Mouse (Mus musculus) intestine, embryonic 15.5 days (tissue): ENCODE measurements around the gene Tmem82. TPM values are rescaled to one million over a fixed set of nuclear protein-coding genes. Genes with fewer than 3 reads are reported as not detected.

ENCODE experiments used
- ATAC-seq: fragments of 200-750 bp; cut with Nextera tagmentation; 2 replicates; pipeline ENCODE4 v1.8.0; 2017; ENCODE audit warnings: moderate TSS enrichment, moderate library complexity
- H3K27ac ChIP-seq: fragments of 300-500 bp; sonication (generic); 2 replicates; pipeline ENCODE4 v1.5.1; 2015; ENCODE audit warnings: mild to moderate bottlenecking, inconsistent platforms
- H3K27me3 ChIP-seq: fragments of 300-500 bp; sonication (generic); replicated peaks from 2 replicates; pipeline ENCODE4 v1.6.1; 2015; ENCODE audit warnings: inconsistent platforms
- H3K36me3 ChIP-seq: fragments of 300-500 bp; sonication (generic); 2 replicates; pipeline ENCODE4 v1.6.1; 2015; ENCODE audit warnings: inconsistent platforms
- H3K4me1 ChIP-seq: fragments of 300-500 bp; sonication (generic); replicated peaks from 2 replicates; pipeline ENCODE4 v1.6.1; 2015; ENCODE audit warnings: inconsistent platforms
- H3K4me2 ChIP-seq: fragments of 300-500 bp; sonication (generic); replicated peaks from 2 replicates; pipeline ENCODE4 v1.6.1; 2015; ENCODE audit warnings: mild to moderate bottlenecking, inconsistent platforms
- H3K4me3 ChIP-seq: fragments of 300-500 bp; sonication (generic); replicated peaks from 2 replicates; pipeline ENCODE4 v1.5.1; 2015; ENCODE audit warnings: inconsistent platforms
- H3K9ac ChIP-seq: fragments of 300-500 bp; sonication (generic); 2 replicates; pipeline ENCODE4 v1.6.1; 2015; ENCODE audit warnings: inconsistent platforms
- H3K9me3 ChIP-seq: fragments of 300-500 bp; sonication (generic); 2 replicates; pipeline ENCODE4 v1.6.1; 2016; ENCODE audit warnings: inconsistent platforms
- WGBS: fragments of 180-500 bp; shearing (Covaris S2); methylation state at CpG from one replicate; pipeline ENCODE4 v1.1.7; 2015; 5-methylcytosine and 5-hydroxymethylcytosine counted together
- polyA plus RNA-seq: library from polyadenylated mRNA; unstranded; fragments of >200 nt; fragmentation: Nextera tagmentation; extraction: Ambion mirVana; gene quantifications from 2 replicates; pipeline ENCODE4 v1.2.1, GENCODE M21; 2015

The Tmem82 gene
- polyA plus RNA-seq, 1 experiment from 2014 or later = 18.5 TPM

- H3K9ac ChIP-seq = no peak overlapping the region
- 74% methylated on average over 9 of the region's 9 CpGs for WGBS
- ATAC-seq = no peak
- H3K4me2 ChIP-seq = no peak overlapping the region
- H3K4me3 ChIP-seq = no peak overlapping the region
- H3K9me3 ChIP-seq = no peaks in the 10 kb centered on the region
- H3K27ac ChIP-seq = no peak overlapping the region
- no peaks in the 10 kb centered on the region for H3K4me1 ChIP-seq
- no peaks in the 10 kb centered on the region for H3K27me3 ChIP-seq
- peaks cover 21% of the 10 kb centered on the region for H3K36me3 ChIP-seq
These were observed 17.6 kb upstream of the Tmem82 start for GRCm38 (mm10) chr4:141635991-141636390.

GRCm38 (mm10) chr4:141632111-141632873 lies 13.9 kb upstream of the Tmem82 start:
- ATAC-seq = no peak
- Histone ChIP-seq H3K4me1 (no peaks in the 10 kb centered on the region), H3K9ac (no peak overlapping the region), H3K36me3 (peaks cover 50% of the 10 kb centered on the region), H3K4me3 (no peak overlapping the region), H3K4me2 (no peak overlapping the region), H3K27ac (no peak overlapping the region), H3K27me3 (no peaks in the 10 kb centered on the region), H3K9me3 (no peaks in the 10 kb centered on the region)
- 91% methylated on average over 21 of the region's 21 CpGs for WGBS

- H3K36me3 ChIP-seq = peaks cover 55% of the 10 kb centered on the region
- H3K4me1 ChIP-seq = no peaks in the 10 kb centered on the region
- no peaks in the 10 kb centered on the region for H3K9me3 ChIP-seq
- no peaks in the 10 kb centered on the region for H3K27me3 ChIP-seq
- no peak overlapping the region for H3K27ac ChIP-seq
- ATAC-seq = no peak
- no peak overlapping the region for H3K4me3 ChIP-seq
- H3K9ac ChIP-seq = no peak overlapping the region
- no peak overlapping the region for H3K4me2 ChIP-seq
- 91% methylated on average over 20 of the region's 20 CpGs for WGBS
These were observed 12.8 kb upstream of the Tmem82 start for GRCm38 (mm10) chr4:141631250-141631649.

GRCm38 (mm10) chr4:141630021-141630420 lies 11.6 kb upstream of the Tmem82 start:
- Histone ChIP-seq H3K4me3 (no peak overlapping the region), H3K27ac (no peak overlapping the region), H3K9me3 (no peaks in the 10 kb centered on the region), H3K27me3 (no peaks in the 10 kb centered on the region), H3K36me3 (peaks cover 58% of the 10 kb centered on the region), H3K4me2 (no peak overlapping the region), H3K9ac (no peak overlapping the region), H3K4me1 (no peaks in the 10 kb centered on the region; the same call in 1 of the 2 replicates)
- no peak for ATAC-seq
- 90% methylated on average over 11 of the region's 11 CpGs for WGBS

- H3K36me3 ChIP-seq = peaks cover 52% of the 10 kb centered on the region
- peaks cover 5% of the 10 kb centered on the region; the same call in 1 of the 2 replicates for H3K4me1 ChIP-seq
- 82% methylated on average over 14 of the region's 14 CpGs for WGBS
- no peak for ATAC-seq
- no peak overlapping the region for H3K4me3 ChIP-seq
- H3K4me2 ChIP-seq = no peak overlapping the region
- H3K9me3 ChIP-seq = no peaks in the 10 kb centered on the region
- no peak overlapping the region for H3K9ac ChIP-seq
- no peaks in the 10 kb centered on the region for H3K27me3 ChIP-seq
- no peak overlapping the region for H3K27ac ChIP-seq
These were observed 10.2 kb upstream of the Tmem82 start for GRCm38 (mm10) chr4:141628661-141629060.

- 93% methylated on average over 5 of the region's 5 CpGs for WGBS
- H3K4me1 ChIP-seq = peaks cover 11% of the 10 kb centered on the region; the same call in 1 of the 2 replicates
- no peak overlapping the region for H3K4me2 ChIP-seq
- no peak overlapping the region for H3K4me3 ChIP-seq
- no peak overlapping the region for H3K9ac ChIP-seq
- H3K36me3 ChIP-seq = peaks cover 50% of the 10 kb centered on the region
- ATAC-seq = no peak
- H3K9me3 ChIP-seq = no peaks in the 10 kb centered on the region
- H3K27ac ChIP-seq = no peak overlapping the region
- H3K27me3 ChIP-seq = no peaks in the 10 kb centered on the region
These were observed 9.1 kb upstream of the Tmem82 start for GRCm38 (mm10) chr4:141627502-141627901.

- no peak for ATAC-seq
- Histone ChIP-seq H3K36me3 (peaks cover 36% of the 10 kb centered on the region), H3K4me2 (no peak overlapping the region), H3K4me1 (peaks cover 11% of the 10 kb centered on the region; the same call in 1 of the 2 replicates), H3K27ac (no peak overlapping the region), H3K4me3 (no peak overlapping the region), H3K27me3 (no peaks in the 10 kb centered on the region), H3K9ac (no peak overlapping the region), H3K9me3 (no peaks in the 10 kb centered on the region)
- WGBS = 90% methylated on average over 16 of the region's 16 CpGs
These were observed 7.5 kb upstream of the Tmem82 start for GRCm38 (mm10) chr4:141625774-141626550.

- no peak overlapping the region for H3K9ac ChIP-seq
- H3K27ac ChIP-seq = no peak overlapping the region; the same call in 1 of the 2 replicates
- peaks cover 11% of the 10 kb centered on the region; the same call in 1 of the 2 replicates for H3K4me1 ChIP-seq
- H3K36me3 ChIP-seq = peaks cover 28% of the 10 kb centered on the region
- no peak for ATAC-seq
- H3K9me3 ChIP-seq = no peaks in the 10 kb centered on the region
- no peaks in the 10 kb centered on the region for H3K27me3 ChIP-seq
- no peak overlapping the region for H3K4me2 ChIP-seq
- 72% methylated on average over 19 of the region's 19 CpGs for WGBS
- H3K4me3 ChIP-seq = no peak overlapping the region
These were observed 6.7 kb upstream of the Tmem82 start for GRCm38 (mm10) chr4:141624983-141625773.

- no peak overlapping the region for H3K4me2 ChIP-seq
- H3K36me3 ChIP-seq = peaks cover 19% of the 10 kb centered on the region
- no peak overlapping the region for H3K4me3 ChIP-seq
- WGBS = 87% methylated on average over 8 of the region's 8 CpGs
- H3K27ac ChIP-seq = no peak overlapping the region
- no peak overlapping the region for H3K9ac ChIP-seq
- H3K9me3 ChIP-seq = no peaks in the 10 kb centered on the region
- no peaks in the 10 kb centered on the region for H3K27me3 ChIP-seq
- H3K4me1 ChIP-seq = peaks cover 14% of the 10 kb centered on the region; the same call in 1 of the 2 replicates
- peak; percentile 11; the same call in 1 of the 2 replicates for ATAC-seq
These were observed 5.7 kb upstream of the Tmem82 start for GRCm38 (mm10) chr4:141624134-141624533.

- 42% methylated on average over 1 of the region's 1 CpGs for WGBS
- peak; percentile 83 for ATAC-seq
These were observed 5.2 kb upstream of the Tmem82 start, which contains the start of gene Slc25a34 for GRCm38 (mm10) chr4:141623666-141624065. Gene Slc25a34 (minus strand): TSS chr4:141623821.

GRCm38 (mm10) chr4:141623037-141623436 lies 4.6 kb upstream of the Tmem82 start:
- H3K9ac ChIP-seq = no peak overlapping the region
- 61% methylated on average over 11 of the region's 11 CpGs for WGBS

More at GRCm38 (mm10) chr4:141623666-141624065, 5.2 kb upstream of the Tmem82 start, which contains the start of gene Slc25a34:
- Histone ChIP-seq H3K27ac (peak within 1 kb of the TSS; percentile 51; the same call in 1 of the 2 replicates), H3K4me3 (peak within 1 kb of the TSS; percentile 9; the same call in 1 of the 2 replicates), H3K9ac (no peak within 1 kb of the TSS), H3K27me3 (no peaks in the 10 kb centered on the region), H3K9me3 (no peaks in the 10 kb centered on the region), H3K36me3 (peaks cover 19% of the 10 kb centered on the region), H3K4me1 (peaks cover 18% of the 10 kb centered on the region), H3K4me2 (peak within 1 kb of the TSS; percentile 43)

More at GRCm38 (mm10) chr4:141623037-141623436, 4.6 kb upstream of the Tmem82 start:
- peaks cover 14% of the 10 kb centered on the region for H3K36me3 ChIP-seq
- no peaks in the 10 kb centered on the region for H3K27me3 ChIP-seq
- H3K4me1 ChIP-seq = peaks cover 19% of the 10 kb centered on the region
- H3K4me3 ChIP-seq = peak overlapping the region; percentile 9; the same call in 1 of the 2 replicates
- ATAC-seq = peak; percentile 29
- no peaks in the 10 kb centered on the region for H3K9me3 ChIP-seq
- H3K27ac ChIP-seq = peak overlapping the region; percentile 51; the same call in 1 of the 2 replicates
- peak overlapping the region; percentile 43 for H3K4me2 ChIP-seq
